Mouse (Mus musculus) intestine, embryonic 14.5 days (tissue): ENCODE measurements around the gene Hba-x. TPM values are rescaled to one million over a fixed set of nuclear protein-coding genes. Genes with fewer than 3 reads are reported as not detected.
"Not testable (repeated sequence)": the region's sequence is repeated elsewhere in the genome, so short reads cannot be mapped to it uniquely, and the experiment has no call there.

Experiments
- ATAC-seq: fragments of 200-750 bp; cut with Nextera tagmentation; replicated peaks from 2 replicates; pipeline ENCODE4 v1.8.0; 2017; ENCODE audit warnings: low read depth, moderate number of reproducible peaks, moderate TSS enrichment, moderate library complexity; ENCODE audit not compliant: low FRiP score, low TSS enrichment
- DNase-seq: peaks from one replicate; pipeline ENCODE4 v3.0.0-alpha.2; 2018; ENCODE audit warnings: low spot score
- H3K27ac ChIP-seq: fragments of 300-500 bp; sonication (generic); 2 replicates; pipeline ENCODE4 v1.5.1; 2014; ENCODE audit warnings: low read depth, mild to moderate bottlenecking, control low read depth
- H3K27me3 ChIP-seq: fragments of 300-500 bp; sonication (generic); replicated peaks from 2 replicates; pipeline ENCODE4 v1.6.1; 2014; ENCODE audit warnings: low read length, control low read depth; ENCODE audit not compliant: control insufficient read depth, insufficient read depth
- H3K36me3 ChIP-seq: fragments of 300-500 bp; sonication (generic); 2 replicates; pipeline ENCODE4 v1.6.1; 2014; ENCODE audit warnings: low read length, control low read depth; ENCODE audit not compliant: control insufficient read depth, insufficient read depth
- H3K4me1 ChIP-seq: fragments of 300-500 bp; sonication (generic); replicated peaks from 2 replicates; pipeline ENCODE4 v1.6.1; 2014; ENCODE audit warnings: low read length, control low read depth, mixed read lengths; ENCODE audit not compliant: control insufficient read depth, insufficient read depth
- H3K4me2 ChIP-seq: fragments of 300-500 bp; sonication (generic); 2 replicates; pipeline ENCODE4 v1.6.1; 2014; ENCODE audit warnings: low read length
- H3K4me3 ChIP-seq: fragments of 300-500 bp; sonication (generic); 2 replicates; pipeline ENCODE4 v1.5.1; 2014; ENCODE audit warnings: low read depth, low read length, control low read depth, mixed read lengths
- H3K9ac ChIP-seq: fragments of 300-500 bp; sonication (generic); 2 replicates; pipeline ENCODE4 v1.6.1; 2014; ENCODE audit warnings: mild to moderate bottlenecking, low read length
- H3K9me3 ChIP-seq: fragments of 300-500 bp; sonication (generic); 2 replicates; pipeline ENCODE4 v1.6.1; 2016; ENCODE audit warnings: low read length, control low read depth; ENCODE audit not compliant: control insufficient read depth
- WGBS: fragments of 180-500 bp; shearing (Covaris S2); extraction: QIAGEN DNeasy Blood & Tissue Kit; methylation state at CpG from one replicate; pipeline ENCODE4 v1.1.7; 2014; 5-methylcytosine and 5-hydroxymethylcytosine counted together
- polyA plus RNA-seq: library from polyadenylated mRNA; unstranded; fragments of >200 nt; fragmentation: Nextera tagmentation; extraction: Ambion mirVana; gene quantifications from 2 replicates; pipeline ENCODE4 v1.2.1, GENCODE M21; 2014

Hba-x gene
- polyA plus RNA-seq, 1 experiment from 2014 or later, result 121 TPM

DNA sequence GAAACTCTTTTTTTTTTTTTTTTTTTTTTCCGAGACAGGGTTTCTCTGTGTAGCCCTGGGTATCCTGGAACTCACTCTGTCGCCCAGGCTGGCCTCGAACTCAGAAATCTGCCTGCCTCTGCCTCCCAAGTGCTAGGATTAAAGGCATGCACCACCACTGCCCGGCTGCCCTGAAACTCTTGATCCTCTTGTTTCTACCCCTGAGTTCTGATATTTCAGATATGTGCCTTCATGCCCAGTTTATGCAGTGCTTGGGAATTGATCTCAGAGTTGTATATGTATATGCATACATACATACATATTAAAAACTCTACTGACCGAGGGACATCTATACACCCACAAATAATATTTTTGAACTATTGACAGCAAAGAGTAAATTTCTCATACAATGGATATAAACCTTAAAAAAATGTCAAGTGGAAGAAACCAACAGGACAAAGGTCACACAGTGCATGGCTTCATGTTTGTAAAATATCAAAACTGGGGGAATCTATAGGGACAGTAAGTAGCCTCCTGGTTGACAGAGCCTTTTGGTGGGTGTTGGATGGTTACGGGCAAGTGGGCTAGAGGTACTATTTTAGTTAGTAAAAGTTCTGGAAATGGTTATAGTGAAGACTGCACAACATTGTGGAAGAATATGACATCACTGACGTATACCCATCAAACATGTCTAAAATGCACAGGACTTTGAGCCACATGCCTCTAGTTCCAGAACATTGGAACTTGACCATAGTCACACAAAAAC, 9.0 kb downstream of the Hba-x start:
- Histone ChIP-seq H3K36me3 (no peaks in the 10 kb centered on the region), H3K9ac (no peak overlapping the region), H3K4me2 (no peak overlapping the region), H3K4me3 (no peak overlapping the region), H3K9me3 (no peaks in the 10 kb centered on the region), H3K27ac (no peak overlapping the region), H3K27me3 (0 out of 2 replicates have a peak, but pooled peaks cover 8% of the 10 kb centered on the region), H3K4me1 (no peaks in the 10 kb centered on the region)
- WGBS, result 80% methylated on average over 7 of the region's 7 CpGs
- no peak for ATAC-seq
- DNase-seq, result no peak

DNA sequence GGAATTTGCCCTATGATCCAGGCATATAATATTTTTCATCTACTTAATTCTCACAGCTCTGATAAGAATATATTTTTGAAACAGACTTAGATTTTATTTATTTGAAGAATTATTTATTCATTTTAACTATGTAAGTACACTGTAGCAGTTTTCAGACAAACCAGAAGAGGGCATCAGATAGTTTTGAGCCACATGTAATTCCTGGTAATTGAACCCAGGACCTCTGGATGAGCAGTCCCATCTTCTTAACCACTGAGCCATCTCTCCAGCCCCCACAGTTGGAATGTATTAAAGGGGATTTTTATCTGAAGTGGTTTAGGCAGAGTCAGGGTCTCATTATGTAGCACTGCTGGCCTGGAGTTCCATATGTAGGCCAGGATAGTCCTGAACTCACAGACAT, 9.7 kb downstream of the Hba-x start:
- not testable (repeated sequence) for H3K27ac ChIP-seq, H3K27me3 ChIP-seq, H3K4me2 ChIP-seq, DNase-seq, H3K36me3 ChIP-seq, H3K4me3 ChIP-seq, ATAC-seq, H3K9ac ChIP-seq, H3K9me3 ChIP-seq, H3K4me1 ChIP-seq

DNA sequence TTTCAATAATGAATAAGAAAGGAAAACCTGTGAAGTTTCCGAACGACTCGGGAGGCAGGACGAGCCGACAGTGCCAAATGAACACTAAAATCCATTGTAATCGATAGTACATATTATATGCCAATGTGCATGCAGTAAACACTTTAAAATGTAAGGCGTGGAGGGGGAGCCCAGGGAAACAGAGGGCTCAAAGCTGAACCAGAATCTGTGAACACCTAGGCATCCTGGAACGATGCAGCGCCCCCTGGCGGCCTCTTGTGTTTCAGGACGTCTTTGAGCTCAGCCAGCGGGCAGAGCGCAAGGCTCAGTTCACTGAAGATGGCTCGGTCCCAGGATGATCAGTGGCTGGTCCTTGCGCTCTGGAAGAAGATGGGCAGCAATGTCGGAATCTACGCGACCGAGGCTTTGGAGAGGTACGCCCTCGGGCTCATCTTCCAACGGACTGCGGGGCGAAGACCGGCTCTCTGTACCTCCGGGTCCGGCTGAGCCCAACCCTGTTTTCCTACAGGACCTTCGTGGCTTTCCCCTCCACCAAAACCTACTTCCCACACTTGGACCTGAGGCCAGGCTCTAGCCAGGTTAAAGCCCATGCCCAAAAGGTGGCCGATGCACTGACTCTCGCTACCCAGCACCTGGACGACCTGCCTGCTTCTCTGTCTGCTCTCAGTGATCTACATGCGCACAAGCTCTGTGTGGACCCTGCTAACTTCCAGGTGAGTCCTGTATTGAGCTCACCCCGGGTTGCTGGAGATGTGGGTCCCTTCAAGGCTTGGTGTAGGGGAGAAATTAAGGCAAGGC, 10.7 kb downstream of the Hba-x start, which contains the start of gene Hbq1b:
Gene Hbq1b, plus strand, starts transcription at position 271 of the 798 bp plus-strand sequence.
- peak; percentile 79 for DNase-seq

DNA sequence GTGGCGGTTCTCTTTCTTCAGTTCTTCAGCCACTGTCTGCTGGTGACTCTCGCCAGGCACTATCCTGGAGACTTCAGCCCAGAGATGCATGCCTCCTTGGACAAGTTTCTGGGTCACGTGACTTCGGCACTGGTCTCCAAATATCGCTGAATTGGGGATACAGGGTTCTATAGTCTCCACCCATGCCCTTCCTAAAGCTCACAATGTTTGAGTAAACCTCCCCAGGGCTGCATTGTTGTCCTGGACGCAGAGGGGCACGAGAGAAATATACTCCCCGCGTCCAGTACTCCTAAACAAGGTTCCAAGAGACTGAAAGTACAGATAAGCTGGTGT, 11.3 kb downstream of the Hba-x start:
- Histone ChIP-seq H3K4me2 (no peak overlapping the region), H3K27me3 (0 out of 2 replicates have a peak, but pooled peaks cover 5% of the 10 kb centered on the region), H3K27ac (no peak overlapping the region), H3K36me3 (no peaks in the 10 kb centered on the region), H3K4me1 (no peaks in the 10 kb centered on the region), H3K4me3 (no peak overlapping the region), H3K9ac (no peak overlapping the region), H3K9me3 (no peaks in the 10 kb centered on the region)
- ATAC-seq, result no peak
- no peak for DNase-seq
- WGBS, result 65% methylated on average over 9 of the region's 9 CpGs

More for the DNA sequence above, 10.7 kb downstream of the Hba-x start, which contains the start of gene Hbq1b:
- H3K27me3 ChIP-seq, H3K9ac ChIP-seq, H3K36me3 ChIP-seq, H3K4me3 ChIP-seq, H3K9me3 ChIP-seq, H3K4me1 ChIP-seq, H3K27ac ChIP-seq: not testable (repeated sequence)
- H3K4me2 ChIP-seq, result peak within 1 kb of the TSS; percentile 41
- peak; percentile 48; the same call in 1 of the 2 replicates for ATAC-seq
- 20% methylated on average over 30 of the region's 33 CpGs for WGBS

DNA sequence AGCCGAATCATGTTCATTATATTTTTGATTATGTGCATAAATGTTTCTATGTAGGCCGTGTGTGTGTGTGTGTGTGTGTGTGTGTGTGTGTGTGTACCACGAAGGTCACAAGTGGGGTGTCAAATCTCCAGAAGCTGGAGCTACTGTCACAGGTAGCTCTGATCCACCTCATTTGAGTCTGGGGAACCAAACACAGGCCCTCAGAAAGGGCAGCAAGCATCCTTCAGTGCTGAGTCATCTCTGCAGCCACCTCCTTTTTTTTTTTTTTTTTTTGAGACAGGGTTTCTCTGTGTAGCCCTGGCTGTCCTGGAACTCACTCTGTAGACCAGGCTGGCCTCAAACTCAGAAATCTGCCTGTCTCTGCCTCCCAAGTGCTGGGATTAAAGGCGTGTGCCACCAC, 16.6 kb downstream of the Hba-x start:
- not testable (repeated sequence) for H3K4me3 ChIP-seq
- 79% methylated on average over 4 of the region's 4 CpGs for WGBS

DNA sequence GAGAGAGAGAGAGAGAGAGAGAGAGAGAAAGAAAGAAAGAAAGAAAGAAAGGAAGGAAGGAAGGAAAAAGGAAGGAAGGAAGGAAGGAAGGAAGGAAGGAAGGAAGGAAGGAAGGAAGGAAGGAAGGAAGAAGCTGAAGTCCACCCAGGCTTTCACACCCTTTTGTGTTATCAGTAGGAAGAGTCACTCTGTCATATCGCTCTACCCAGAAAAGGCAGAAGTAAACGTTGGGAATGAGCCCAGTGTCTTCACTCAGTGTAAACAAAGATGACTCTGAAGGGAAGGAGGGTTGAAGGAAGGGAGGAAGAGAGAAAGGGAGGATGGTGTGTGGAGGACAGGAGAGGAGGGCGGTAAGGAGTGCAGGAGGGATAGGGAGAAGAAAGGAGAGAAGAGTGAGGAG, 17.3 kb downstream of the Hba-x start:
- not testable (repeated sequence) for H3K4me1 ChIP-seq, ATAC-seq, H3K4me3 ChIP-seq, DNase-seq, H3K9ac ChIP-seq, H3K27ac ChIP-seq, H3K27me3 ChIP-seq, H3K4me2 ChIP-seq, H3K9me3 ChIP-seq, H3K36me3 ChIP-seq
- WGBS, result 56% methylated on average over 3 of the region's 3 CpGs

More for the DNA sequence above, 16.6 kb downstream of the Hba-x start:
- H3K27ac ChIP-seq, H3K9ac ChIP-seq, ATAC-seq, DNase-seq, H3K4me1 ChIP-seq, H3K36me3 ChIP-seq, H3K27me3 ChIP-seq, H3K4me2 ChIP-seq, H3K9me3 ChIP-seq: not testable (repeated sequence)

DNA sequence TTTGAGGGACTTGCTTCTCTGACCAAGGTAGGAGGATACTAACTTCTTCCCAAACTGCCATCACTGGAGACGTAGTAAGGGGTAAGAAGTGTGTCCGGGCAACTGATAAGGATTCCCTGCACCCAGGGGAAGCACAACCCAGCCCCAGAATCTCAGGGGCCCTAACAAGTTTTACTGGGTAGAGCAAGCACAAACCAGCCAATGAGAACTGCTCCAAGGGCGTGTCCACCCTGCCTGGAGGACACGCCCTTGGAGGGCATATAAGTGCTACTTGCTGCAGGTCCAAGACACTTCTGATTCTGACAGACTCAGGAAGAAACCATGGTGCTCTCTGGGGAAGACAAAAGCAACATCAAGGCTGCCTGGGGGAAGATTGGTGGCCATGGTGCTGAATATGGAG, 20.0 kb downstream of the Hba-x start, which contains the start of gene Hba-a2:
Gene Hba-a2, plus strand, starts transcription at position 287 of the 400 bp plus-strand sequence.
- H3K4me1 ChIP-seq, ATAC-seq, H3K4me3 ChIP-seq, H3K9me3 ChIP-seq, DNase-seq, H3K36me3 ChIP-seq, H3K27ac ChIP-seq, H3K4me2 ChIP-seq, H3K27me3 ChIP-seq, H3K9ac ChIP-seq: not testable (repeated sequence)
- no CpG with 5 or more reads among the region's 4 CpGs for WGBS

DNA sequence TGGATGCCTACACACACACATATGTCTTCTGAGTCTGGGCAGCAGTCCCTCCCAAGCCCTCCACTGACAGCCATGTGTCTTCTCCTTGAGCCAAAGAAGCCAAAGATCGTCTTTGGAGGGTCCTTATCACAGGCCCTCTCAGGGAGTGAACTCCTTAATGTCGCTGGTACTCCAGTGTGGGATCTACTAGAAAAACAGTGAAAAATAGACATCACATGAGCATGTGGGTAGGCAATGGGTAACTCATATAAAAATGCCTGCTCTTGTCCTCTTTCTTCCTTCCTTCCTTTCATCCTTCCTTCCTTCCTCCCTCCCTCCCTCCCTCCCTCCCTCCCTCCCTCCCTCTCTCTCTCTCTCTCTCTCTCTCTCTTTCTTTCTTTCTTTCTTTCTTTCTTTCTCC, 21.2 kb downstream of the Hba-x start:
- H3K9me3 ChIP-seq, H3K4me2 ChIP-seq, H3K27ac ChIP-seq, H3K36me3 ChIP-seq, H3K9ac ChIP-seq, DNase-seq, H3K4me1 ChIP-seq, H3K4me3 ChIP-seq, H3K27me3 ChIP-seq, ATAC-seq: not testable (repeated sequence)
- WGBS, result 26% methylated on average over 2 of the region's 2 CpGs
